Mouse (Mus musculus) left cerebral cortex, postnatal 36 days (tissue): ENCODE measurements around the gene Traf3. TPM values are rescaled to one million over a fixed set of nuclear protein-coding genes. Genes with fewer than 3 reads are reported as not detected.

ENCODE experiments used
- DNase-seq, 2 experiments: peaks; one replicate each; pipeline ENCODE4 v3.0.0; 2021 to 2022; ENCODE audit warnings: low spot score in 2 of 2, mixed read lengths in 1 of 2
- intact Hi-C: fragments of 180-260 bp; cut with DNase I; formaldehyde crosslinking; loops from one replicate; pipeline ENCODE4 v1.15.1; 2025
- total RNA-seq, 2 experiments: library from RNA; stranded (reverse); gene quantifications; 2 replicates each; pipeline ENCODE4 v1.2.3; 2021

Gene Traf3
- total RNA-seq, 2 experiments from 2014 or later, result 51.6 to 55.4 TPM

DNA sequence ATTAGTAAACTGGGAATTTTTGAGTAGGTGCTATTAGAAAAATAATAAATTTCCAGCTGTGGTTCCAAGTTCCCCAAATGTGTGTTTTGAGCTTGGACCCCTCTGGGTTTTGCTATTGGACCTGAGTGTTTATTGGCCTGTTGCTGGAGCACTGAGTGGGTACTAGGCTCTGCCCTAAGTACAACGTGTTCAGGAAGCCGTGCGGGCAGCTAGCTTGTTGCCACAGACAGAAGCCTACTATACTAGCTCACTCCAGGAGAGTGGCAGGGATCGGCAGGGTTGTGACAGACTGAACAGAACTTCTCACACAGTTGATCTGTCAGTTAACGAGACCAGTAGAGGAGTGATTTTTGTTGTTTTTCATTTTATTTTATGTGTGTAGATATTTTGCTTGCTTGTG lies 24.2 kb downstream of the Traf3 start:
- intact Hi-C loops, result no loop called here
- DNase-seq, result no peak

- DNase-seq, result no peak
- intact Hi-C loops, result no loop called here
Observed at GRCm38 (mm10) chr12:111190891-111191290, 24.7 kb downstream of the Traf3 start.

- intact Hi-C loops, result no loop called here
- no peak for DNase-seq
Observed at GRCm38 (mm10) chr12:111192777-111193176, 26.6 kb downstream of the Traf3 start.

DNA sequence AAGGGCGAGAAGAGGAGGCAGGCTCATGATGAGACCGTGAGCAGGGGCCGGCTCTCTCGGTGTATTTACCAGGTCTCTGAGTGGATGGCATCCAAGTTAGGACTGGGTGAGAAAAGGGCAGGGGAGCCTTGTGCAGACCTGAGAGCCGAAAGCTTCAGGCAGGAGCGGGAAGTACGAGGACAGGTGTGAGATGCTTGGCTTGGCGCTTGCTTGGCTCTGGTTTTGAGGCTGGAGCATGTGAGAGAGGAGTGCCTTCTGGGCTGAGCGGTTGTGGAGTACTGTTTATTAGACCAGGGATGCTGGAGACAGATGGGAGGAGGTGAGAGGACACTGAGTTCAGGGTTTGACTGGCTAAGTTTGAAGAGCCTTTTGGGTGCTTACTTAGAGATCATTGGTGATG lies 27.2 kb downstream of the Traf3 start:
- intact Hi-C loops, result no loop called here
- no peak for DNase-seq

DNA sequence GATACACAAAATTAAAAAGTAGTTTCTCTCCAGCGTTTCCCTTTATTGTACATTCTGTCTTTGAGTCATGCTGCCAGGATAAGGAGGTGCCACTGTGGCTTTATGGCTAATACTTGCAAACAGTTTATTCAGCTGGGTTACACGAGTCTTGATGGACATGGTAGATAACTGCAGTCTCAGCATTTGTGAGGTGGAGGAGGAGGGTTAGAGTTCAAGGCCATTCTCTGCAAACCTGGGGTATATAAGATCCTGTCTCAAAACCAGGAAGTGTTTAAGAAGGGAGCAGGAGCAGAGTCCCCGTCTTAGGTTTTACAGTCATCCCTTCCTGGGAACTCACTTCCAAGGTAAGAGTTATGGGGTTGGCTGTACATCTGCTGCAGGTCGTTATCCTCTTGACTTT lies 30.4 kb downstream of the Traf3 start:
- intact Hi-C loops, result no loop called here
- no peak for DNase-seq

DNA sequence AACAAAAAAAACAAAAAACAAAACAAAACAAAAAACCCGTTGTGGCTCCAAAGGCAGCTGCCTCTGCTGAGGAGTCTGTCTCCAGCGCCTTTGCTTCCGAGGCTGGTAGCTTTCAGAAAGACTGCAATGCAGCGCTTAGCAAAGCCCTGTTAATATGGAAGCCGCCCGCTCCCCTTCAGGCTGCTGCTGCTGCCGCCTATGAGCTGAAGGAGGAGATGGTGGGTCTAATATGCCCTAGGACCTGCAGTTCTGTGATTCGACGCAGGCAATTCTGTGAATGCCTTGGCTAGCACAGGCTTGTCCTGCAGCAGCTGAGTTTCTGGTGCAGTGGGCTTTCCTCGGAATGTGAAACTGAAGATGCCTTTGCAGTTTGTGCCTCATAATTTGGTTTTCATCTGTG lies 36.9 kb downstream of the Traf3 start:
- peak in 1 of 2 experiments; percentile 25 for DNase-seq
- intact Hi-C loops, result no loop called here

- intact Hi-C loops, result no loop called here
- peak in 1 of 2 experiments; percentile 17 for DNase-seq
Observed at GRCm38 (mm10) chr12:111203945-111204344, 37.8 kb downstream of the Traf3 start.

DNA sequence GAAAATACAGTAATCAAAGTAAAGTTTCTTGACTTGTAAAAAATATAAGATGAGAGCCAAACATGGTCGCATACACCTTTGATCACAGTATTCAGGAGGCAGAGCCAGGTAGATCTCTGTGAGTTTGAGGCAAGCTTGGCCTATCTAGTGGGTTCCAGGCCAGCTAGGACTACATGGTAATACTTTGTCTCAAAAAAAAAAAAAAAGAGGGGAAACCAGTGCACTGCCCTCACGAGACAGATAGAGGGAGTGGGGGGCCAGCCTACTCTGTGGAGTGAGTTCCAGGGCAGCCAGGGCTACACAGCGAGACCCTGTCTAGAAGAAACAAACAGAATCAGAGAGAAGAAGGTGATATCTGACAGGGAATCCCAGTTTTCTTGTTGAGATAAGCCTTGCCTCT lies 41.5 kb downstream of the Traf3 start:
- intact Hi-C loops, result no loop called here
- no peak for DNase-seq

GRCm38 (mm10) chr12:111211729-111212128 lies 45.6 kb downstream of the Traf3 start:
- no peak for DNase-seq
- intact Hi-C loops, result no loop called here

DNA sequence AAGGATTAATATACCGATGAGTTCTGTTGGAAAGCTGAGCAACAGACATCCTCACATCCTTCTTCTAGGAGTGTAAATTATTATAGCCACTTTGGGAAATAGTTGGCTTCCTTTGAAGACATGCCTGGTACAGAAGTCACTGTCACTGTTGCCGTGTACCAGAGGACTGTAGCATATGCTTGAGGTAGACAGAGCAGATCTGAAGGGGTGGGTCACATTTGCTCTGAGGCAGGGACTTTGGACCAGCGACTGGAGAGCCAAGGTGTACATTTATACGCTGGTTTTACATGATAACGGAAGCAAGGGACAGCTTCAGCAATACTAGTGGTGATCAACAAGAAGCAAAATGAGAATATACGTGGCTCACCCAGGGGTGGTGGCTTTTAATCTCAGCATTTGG lies 52.7 kb downstream of the Traf3 start:
- DNase-seq, result no peak
- intact Hi-C loops, result no loop called here

- intact Hi-C loops, result no loop called here
Observed at GRCm38 (mm10) chr12:111225197-111225780, 59.1 kb downstream of the Traf3 start.

DNA sequence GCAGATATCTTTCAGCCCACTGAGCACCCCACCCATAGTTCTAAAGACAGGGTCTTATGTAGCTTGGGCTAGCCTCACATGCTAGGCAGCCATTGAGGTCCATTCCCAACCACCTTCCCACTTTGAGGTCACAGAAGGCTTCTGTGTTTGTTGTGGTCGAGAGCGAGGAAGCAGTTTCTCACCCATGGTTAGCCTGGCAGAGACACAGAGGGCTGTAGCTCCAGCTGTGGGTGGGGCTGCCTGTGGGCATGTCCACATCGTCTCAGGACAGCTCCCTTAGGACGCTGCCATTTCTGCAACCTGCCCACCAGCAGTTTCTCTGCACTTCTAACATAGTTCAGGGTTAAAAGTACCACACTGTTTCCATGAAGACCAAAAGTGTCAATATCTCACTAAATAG lies 61.2 kb downstream of the Traf3 start:
- DNase-seq, result no peak

More at GRCm38 (mm10) chr12:111225197-111225780, 59.1 kb downstream of the Traf3 start:
- DNase-seq, result no peak

DNA sequence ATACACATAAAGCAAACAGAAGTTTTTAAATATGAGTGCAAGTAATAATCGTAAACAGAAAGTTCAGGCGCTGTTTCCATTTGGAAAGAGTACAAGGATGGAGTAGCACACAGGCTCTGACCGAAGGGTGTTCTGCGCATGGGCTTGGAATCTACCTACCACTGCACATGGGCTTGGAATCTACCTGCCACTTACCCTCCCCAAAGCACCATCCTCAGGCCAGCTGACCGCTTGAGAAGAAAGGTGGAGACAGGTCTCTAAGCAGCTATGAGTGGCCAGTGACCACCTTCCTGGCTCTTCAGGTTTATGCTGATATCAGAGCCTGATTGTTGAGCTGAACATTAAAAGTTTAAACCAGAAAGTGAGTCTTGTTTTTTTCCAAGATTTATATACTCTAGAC lies 62.3 kb downstream of the Traf3 start:
- no peak for DNase-seq
- intact Hi-C loops, result no loop called here

More for the DNA sequence above, 61.2 kb downstream of the Traf3 start:
- intact Hi-C loops, result no loop called here

DNA sequence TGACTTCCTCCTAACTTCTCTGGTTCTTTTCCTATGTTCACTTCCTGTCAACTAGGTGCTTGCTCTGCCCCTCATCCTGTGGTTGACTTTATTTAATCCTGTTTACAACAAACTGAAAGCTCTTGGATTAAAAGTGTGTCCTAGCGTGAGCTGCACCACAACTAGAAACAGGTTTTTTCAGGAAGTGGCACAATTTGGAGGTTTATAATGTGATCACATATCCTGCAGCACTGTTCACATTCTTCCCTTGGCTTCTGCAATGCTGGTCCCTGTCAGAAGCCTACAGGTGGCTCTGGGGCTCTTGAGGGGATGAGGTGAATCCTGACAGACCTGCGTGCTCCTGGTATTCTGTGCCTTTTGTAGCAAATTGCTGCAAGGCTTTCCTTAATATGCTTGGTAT lies 64.6 kb downstream of the Traf3 start:
- DNase-seq, result no peak
- intact Hi-C loops, result no loop called here

GRCm38 (mm10) chr12:111233798-111234197 lies 67.6 kb downstream of the Traf3 start:
- intact Hi-C loops, result no loop called here
- no peak for DNase-seq

DNA sequence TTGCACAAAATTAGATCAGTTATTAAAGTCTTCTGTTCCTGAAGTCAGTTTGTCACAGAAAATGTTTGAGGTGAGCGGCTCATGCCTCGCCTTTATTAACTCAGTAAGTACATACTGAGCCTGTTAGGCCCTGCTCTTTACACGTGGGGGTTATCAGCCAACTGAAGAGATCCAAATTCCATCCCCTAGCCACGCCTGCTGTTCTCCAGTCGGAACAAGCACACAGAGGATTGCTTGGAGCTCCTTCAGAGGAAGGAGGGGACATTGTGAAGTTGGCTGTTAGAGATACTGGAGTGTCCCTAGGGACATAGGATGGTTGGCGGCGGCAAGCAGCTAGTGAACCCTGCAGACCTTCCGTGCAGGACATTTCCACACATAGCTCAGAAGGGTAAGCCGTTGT lies 68.2 kb downstream of the Traf3 start:
- intact Hi-C loops, result no loop called here
- no peak for DNase-seq

DNA sequence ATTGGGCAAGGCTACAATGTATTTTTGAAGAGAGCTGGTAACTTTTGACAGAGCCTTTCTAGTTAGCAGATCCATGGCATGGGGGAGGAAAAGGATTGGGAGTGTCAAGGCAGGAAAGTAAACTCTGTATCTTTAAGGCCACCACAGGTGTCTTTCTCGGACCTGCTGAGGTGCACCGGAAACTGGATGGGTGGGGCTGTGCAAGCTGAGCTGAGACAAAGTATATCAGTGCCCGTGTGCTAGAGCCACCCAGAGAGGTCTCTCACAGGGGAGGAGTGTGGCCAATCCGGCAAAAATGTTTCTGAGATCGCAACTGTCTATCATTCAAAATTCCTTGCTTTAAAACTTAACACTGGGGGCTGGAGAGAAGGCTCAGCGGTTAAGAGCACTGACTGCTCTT lies 69.5 kb downstream of the Traf3 start:
- intact Hi-C loops, result no loop called here
- DNase-seq, result no peak

GRCm38 (mm10) chr12:111237611-111238188 lies 71.5 kb downstream of the Traf3 start:
- no peak for DNase-seq
- intact Hi-C loops, result no loop called here

DNA sequence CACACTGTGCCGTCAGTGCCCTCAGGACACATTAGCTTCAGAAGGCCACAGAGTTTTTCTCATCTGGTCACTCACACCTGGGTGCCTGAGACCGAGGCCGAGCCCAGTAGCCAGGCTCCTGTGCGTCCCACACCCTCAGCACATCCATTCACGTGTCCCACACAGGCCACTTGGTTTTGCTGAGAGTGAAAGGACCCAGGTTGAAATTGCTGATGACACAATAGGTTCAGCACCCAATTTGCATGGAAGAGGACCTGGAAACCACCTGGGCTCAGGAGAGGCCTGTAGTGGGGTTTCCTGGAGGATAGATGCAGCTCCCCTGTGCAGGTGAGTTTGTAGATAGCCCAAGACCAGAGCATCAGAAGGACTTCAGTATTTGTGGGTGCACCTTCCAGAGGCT lies 72.2 kb downstream of the Traf3 start:
- intact Hi-C loops, result no loop called here
- DNase-seq, result no peak

- DNase-seq, result no peak
- intact Hi-C loops, result no loop called here
Observed at GRCm38 (mm10) chr12:111238778-111239177, 72.6 kb downstream of the Traf3 start.

- intact Hi-C loops, result no loop called here
- no peak for DNase-seq
Observed at GRCm38 (mm10) chr12:111239930-111240329, 73.8 kb downstream of the Traf3 start.

GRCm38 (mm10) chr12:111241916-111242315 lies 75.7 kb downstream of the Traf3 start:
- DNase-seq, result no peak
- intact Hi-C loops, result no loop called here
